Mouse (Mus musculus) stomach, embryonic 15.5 days (tissue): Measurements from ENCODE around the gene Kremen1. TPM values are rescaled to one million over a fixed set of nuclear protein-coding genes. Genes with fewer than 3 reads are reported as not detected.

Experiments used
- ATAC-seq: fragments of 200-750 bp; cut with Nextera tagmentation; 2 replicates; pipeline ENCODE4 v1.8.0; 2017; ENCODE audit warnings: low read depth, moderate number of reproducible peaks, moderate TSS enrichment; ENCODE audit not compliant: insufficient read depth, low FRiP score
- H3K27ac ChIP-seq: fragments of 300-500 bp; sonication (generic); 2 replicates; pipeline ENCODE4 v1.5.1; 2015; ENCODE audit warnings: mild to moderate bottlenecking, inconsistent platforms
- H3K27me3 ChIP-seq: fragments of 300-500 bp; sonication (generic); replicated peaks from 2 replicates; pipeline ENCODE4 v1.6.1; 2015; ENCODE audit warnings: inconsistent platforms
- H3K36me3 ChIP-seq: fragments of 300-500 bp; sonication (generic); 2 replicates; pipeline ENCODE4 v1.6.1; 2015; ENCODE audit warnings: inconsistent platforms
- H3K4me1 ChIP-seq: fragments of 300-500 bp; sonication (generic); 2 replicates; pipeline ENCODE4 v1.6.1; 2015; ENCODE audit warnings: inconsistent platforms
- H3K4me2 ChIP-seq: fragments of 300-500 bp; sonication (generic); 2 replicates; pipeline ENCODE4 v1.6.1; 2015; ENCODE audit warnings: mild to moderate bottlenecking, inconsistent platforms
- H3K4me3 ChIP-seq: fragments of 300-500 bp; sonication (generic); replicated peaks from 2 replicates; pipeline ENCODE4 v1.5.1; 2015; ENCODE audit warnings: inconsistent platforms
- H3K9ac ChIP-seq: fragments of 300-500 bp; sonication (generic); 2 replicates; pipeline ENCODE4 v1.6.1; 2015; ENCODE audit warnings: inconsistent platforms
- H3K9me3 ChIP-seq: fragments of 300-500 bp; sonication (generic); 2 replicates; pipeline ENCODE4 v1.6.1; 2016; ENCODE audit warnings: inconsistent platforms
- WGBS: fragments of 180-500 bp; shearing (Covaris S2); methylation state at CpG from one replicate; pipeline ENCODE4 v1.1.7; 2015; 5-methylcytosine and 5-hydroxymethylcytosine counted together
- polyA plus RNA-seq: library from polyadenylated mRNA; unstranded; fragments of >200 nt; fragmentation: Nextera tagmentation; extraction: Ambion mirVana; gene quantifications from 2 replicates; pipeline ENCODE4 v1.2.1, GENCODE M21; 2015

Gene Kremen1
- polyA plus RNA-seq, 1 experiment from 2014 or later, result 18.3 TPM

- WGBS, result 30% methylated on average over 24 of the region's 24 CpGs
- Histone ChIP-seq H3K9ac (no peak overlapping the region), H3K27ac (peak overlapping the region; percentile 86), H3K27me3 (no peaks in the 10 kb centered on the region), H3K4me2 (peak overlapping the region; percentile 43), H3K4me3 (peak overlapping the region; percentile 13; the same call in 1 of the 2 replicates), H3K9me3 (no peaks in the 10 kb centered on the region), H3K4me1 (peaks cover 51% of the 10 kb centered on the region), H3K36me3 (0 out of 2 replicates have a peak, but pooled peaks cover 8% of the 10 kb centered on the region)
- ATAC-seq, result peak; percentile 17; the same call in 1 of the 2 replicates
Measured at GRCm38 (mm10) chr11:5243812-5244748, 17.3 kb downstream of the Kremen1 start.

GRCm38 (mm10) chr11:5243208-5243607 is 18.1 kb downstream of the Kremen1 start:
- H3K4me2 ChIP-seq, result no peak overlapping the region
- peaks cover 45% of the 10 kb centered on the region for H3K4me1 ChIP-seq
- H3K27me3 ChIP-seq, result no peaks in the 10 kb centered on the region
- H3K4me3 ChIP-seq, result no peak overlapping the region
- ATAC-seq, result no peak
- no peaks in the 10 kb centered on the region for H3K9me3 ChIP-seq
- H3K36me3 ChIP-seq, result 0 out of 2 replicates have a peak, but pooled peaks cover 8% of the 10 kb centered on the region
- H3K9ac ChIP-seq, result no peak overlapping the region
- H3K27ac ChIP-seq, result no peak overlapping the region; the same call in 1 of the 2 replicates
- 89% methylated on average over 7 of the region's 7 CpGs for WGBS

GRCm38 (mm10) chr11:5242158-5242557 is 19.2 kb downstream of the Kremen1 start:
- WGBS, result 46% methylated on average over 8 of the region's 8 CpGs
- Histone ChIP-seq H3K4me1 (peaks cover 45% of the 10 kb centered on the region), H3K27ac (no peak overlapping the region)

GRCm38 (mm10) chr11:5239706-5240690 is 21.4 kb downstream of the Kremen1 start:
- H3K4me2 ChIP-seq, result peak overlapping the region; percentile 26
- H3K27me3 ChIP-seq, result no peaks in the 10 kb centered on the region
- no peak overlapping the region for H3K4me3 ChIP-seq
- peak overlapping the region; percentile 80 for H3K27ac ChIP-seq
- H3K36me3 ChIP-seq, result peaks cover 15% of the 10 kb centered on the region; the same call in 1 of the 2 replicates
- 12% methylated on average over 10 of the region's 10 CpGs for WGBS
- no peaks in the 10 kb centered on the region for H3K9me3 ChIP-seq
- peaks cover 37% of the 10 kb centered on the region for H3K4me1 ChIP-seq
- peak; percentile 68 for ATAC-seq
- no peak overlapping the region for H3K9ac ChIP-seq

More at GRCm38 (mm10) chr11:5242158-5242557, 19.2 kb downstream of the Kremen1 start:
- no peak for ATAC-seq
- Histone ChIP-seq H3K36me3 (peaks cover 13% of the 10 kb centered on the region; the same call in 1 of the 2 replicates), H3K9me3 (no peaks in the 10 kb centered on the region), H3K4me3 (no peak overlapping the region), H3K4me2 (no peak overlapping the region), H3K27me3 (no peaks in the 10 kb centered on the region), H3K9ac (no peak overlapping the region)

GRCm38 (mm10) chr11:5219910-5220447 is 41.4 kb downstream of the Kremen1 start:
- Histone ChIP-seq H3K9ac (no peak overlapping the region), H3K4me1 (peaks cover 5% of the 10 kb centered on the region; the same call in 1 of the 2 replicates), H3K27me3 (no peaks in the 10 kb centered on the region), H3K27ac (no peak overlapping the region), H3K9me3 (no peaks in the 10 kb centered on the region), H3K4me2 (no peak overlapping the region), H3K4me3 (no peak overlapping the region), H3K36me3 (no peaks in the 10 kb centered on the region; the same call in 1 of the 2 replicates)
- ATAC-seq, result no peak
- 27% methylated on average over 6 of the region's 6 CpGs for WGBS

- H3K4me2 ChIP-seq, result no peak overlapping the region
- no peaks in the 10 kb centered on the region for H3K27me3 ChIP-seq
- WGBS, result 79% methylated on average over 4 of the region's 4 CpGs
Measured at GRCm38 (mm10) chr11:5219371-5219770, 42.0 kb downstream of the Kremen1 start.

GRCm38 (mm10) chr11:5215401-5216187 is 45.8 kb downstream of the Kremen1 start:
- H3K27ac ChIP-seq, result no peak overlapping the region
- H3K27me3 ChIP-seq, result no peaks in the 10 kb centered on the region
- no peak for ATAC-seq
- H3K9me3 ChIP-seq, result no peaks in the 10 kb centered on the region
- H3K4me2 ChIP-seq, result no peak overlapping the region
- no peaks in the 10 kb centered on the region for H3K4me1 ChIP-seq
- 84% methylated on average over 14 of the region's 14 CpGs for WGBS
- no peak overlapping the region for H3K4me3 ChIP-seq
- peaks cover 3% of the 10 kb centered on the region; the same call in 1 of the 2 replicates for H3K36me3 ChIP-seq
- H3K9ac ChIP-seq, result no peak overlapping the region

More at GRCm38 (mm10) chr11:5219371-5219770, 42.0 kb downstream of the Kremen1 start:
- H3K9ac ChIP-seq, result no peak overlapping the region
- H3K9me3 ChIP-seq, result no peaks in the 10 kb centered on the region
- H3K4me3 ChIP-seq, result no peak overlapping the region
- peaks cover 5% of the 10 kb centered on the region; the same call in 1 of the 2 replicates for H3K4me1 ChIP-seq
- no peaks in the 10 kb centered on the region; the same call in 1 of the 2 replicates for H3K36me3 ChIP-seq
- no peak overlapping the region for H3K27ac ChIP-seq
- ATAC-seq, result no peak

- H3K4me1 ChIP-seq, result no peaks in the 10 kb centered on the region
- H3K36me3 ChIP-seq, result peaks cover 3% of the 10 kb centered on the region; the same call in 1 of the 2 replicates
- no peaks in the 10 kb centered on the region for H3K9me3 ChIP-seq
- H3K4me3 ChIP-seq, result no peak overlapping the region
- no peak overlapping the region for H3K4me2 ChIP-seq
- 65% methylated on average over 6 of the region's 6 CpGs for WGBS
- no peaks in the 10 kb centered on the region for H3K27me3 ChIP-seq
- no peak overlapping the region for H3K9ac ChIP-seq
- no peak overlapping the region for H3K27ac ChIP-seq
- ATAC-seq, result no peak
Measured at GRCm38 (mm10) chr11:5214483-5215040, 46.8 kb downstream of the Kremen1 start.

- no peak for ATAC-seq
- Histone ChIP-seq H3K27ac (no peak overlapping the region), H3K4me1 (no peaks in the 10 kb centered on the region), H3K9ac (no peak overlapping the region), H3K4me2 (no peak overlapping the region), H3K4me3 (no peak overlapping the region), H3K9me3 (no peaks in the 10 kb centered on the region), H3K36me3 (peaks cover 20% of the 10 kb centered on the region), H3K27me3 (no peaks in the 10 kb centered on the region)
- 84% methylated on average over 6 of the region's 6 CpGs for WGBS
Measured at GRCm38 (mm10) chr11:5203054-5203453, 58.3 kb downstream of the Kremen1 start.

GRCm38 (mm10) chr11:5201799-5202680 is 59.3 kb downstream of the Kremen1 start:
- H3K4me3 ChIP-seq, result no peak overlapping the region
- WGBS, result 90% methylated on average over 20 of the region's 20 CpGs
- H3K27me3 ChIP-seq, result no peaks in the 10 kb centered on the region
- H3K9ac ChIP-seq, result no peak overlapping the region
- no peak for ATAC-seq
- H3K9me3 ChIP-seq, result no peaks in the 10 kb centered on the region
- no peak overlapping the region for H3K27ac ChIP-seq
- peaks cover 21% of the 10 kb centered on the region for H3K36me3 ChIP-seq
- H3K4me1 ChIP-seq, result no peaks in the 10 kb centered on the region
- no peak overlapping the region for H3K4me2 ChIP-seq
